Mouse (Mus musculus) spleen, adult 12 weeks (tissue): ENCODE results near the gene Camsap2.

Experiments used
- DNase-seq: peaks from one replicate; pipeline ENCODE4 v3.0.0; 2022; ENCODE audit warnings: low spot score

Gene Camsap2

GRCm38 (mm10) chr1:136345454-136346372, at the start of gene Camsap2:
Gene Camsap2, minus strand, starts transcription at chr1:136346104.
- DNase-seq = peak; percentile 91

- DNase-seq = no peak
Observed at GRCm38 (mm10) chr1:136395073-136395472, 49.2 kb upstream of the Camsap2 start.

DNA sequence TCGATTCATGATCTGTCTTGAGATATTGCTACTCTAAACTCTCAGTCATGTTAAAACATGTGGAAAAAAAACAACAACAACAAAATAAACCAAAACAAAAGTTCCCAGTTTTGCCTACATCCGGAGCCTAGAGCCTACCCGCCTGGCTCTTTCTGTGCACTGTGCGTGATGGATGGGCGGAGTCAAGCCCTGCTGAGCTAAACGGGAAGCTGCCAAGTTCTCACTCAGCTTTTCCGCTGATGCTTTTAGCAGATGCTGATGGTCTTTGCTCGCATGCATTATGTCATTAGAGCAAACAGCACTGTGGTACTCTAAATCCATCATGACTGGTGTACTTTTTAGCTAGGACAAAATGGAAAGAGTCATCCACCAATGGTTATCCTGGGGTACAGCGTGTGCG, 48.6 kb upstream of the Camsap2 start:
- DNase-seq = no peak

DNA sequence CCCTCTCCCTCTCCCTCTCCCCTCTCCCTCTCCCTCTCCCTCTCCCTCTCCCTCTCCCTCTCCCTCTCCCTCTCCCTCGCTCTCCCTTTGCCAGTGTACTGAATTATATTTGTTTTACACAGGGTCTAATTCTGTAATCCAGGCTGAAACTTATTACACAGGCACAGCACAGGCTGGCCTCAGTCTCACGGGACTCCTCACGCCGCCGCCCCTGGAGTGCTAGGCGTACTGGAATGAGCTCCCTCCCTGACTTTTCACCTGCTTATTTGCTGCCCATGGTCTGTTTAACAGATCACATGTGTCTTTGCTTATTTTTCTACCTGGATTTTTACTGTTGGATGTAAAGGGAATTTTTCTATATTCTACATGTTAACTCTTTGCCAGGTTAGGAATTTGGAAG, 41.0 kb upstream of the Camsap2 start:
- DNase-seq = no peak

- DNase-seq = no peak
Observed at GRCm38 (mm10) chr1:136381583-136381982, 35.7 kb upstream of the Camsap2 start.

DNA sequence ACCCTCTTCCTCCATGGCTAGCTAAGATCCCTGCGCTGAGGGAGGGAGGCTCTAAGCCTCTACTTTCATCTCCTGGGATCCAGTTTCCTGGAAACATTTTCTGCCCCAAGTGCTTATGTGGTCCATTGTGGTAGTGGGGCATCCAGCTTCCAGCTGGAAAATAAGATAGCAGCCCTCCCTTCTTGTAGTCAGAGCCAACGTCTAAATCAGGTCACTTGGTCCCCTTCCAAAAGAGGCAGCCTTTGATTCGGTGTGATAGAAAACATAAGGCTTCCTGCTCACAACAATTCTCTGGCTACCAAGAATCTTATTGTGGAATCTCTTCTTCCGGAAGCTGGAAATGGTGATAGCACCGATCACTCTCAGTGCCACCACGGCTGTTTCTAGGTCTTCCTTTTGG, 35.3 kb upstream of the Camsap2 start:
- no peak for DNase-seq

DNA sequence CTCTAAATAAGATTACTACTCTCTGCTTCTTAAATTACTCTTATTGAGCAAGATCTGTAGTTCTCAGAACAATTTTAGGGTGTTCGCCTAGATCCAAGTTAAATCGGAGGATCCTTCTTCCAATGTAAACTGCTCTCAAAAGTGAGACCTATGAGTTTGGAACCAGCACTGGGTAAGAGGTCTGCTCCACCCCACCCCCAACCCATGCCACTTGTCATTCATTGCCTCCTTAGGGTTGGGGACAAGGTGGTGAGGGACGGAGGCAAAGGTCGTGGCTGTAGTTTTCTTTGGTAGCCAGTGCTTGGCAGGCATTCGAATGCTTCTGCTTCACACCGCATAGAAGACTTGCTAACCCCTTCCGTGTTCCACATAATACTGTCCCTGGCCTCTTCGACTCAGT, 34.7 kb upstream of the Camsap2 start:
- no peak for DNase-seq

DNA sequence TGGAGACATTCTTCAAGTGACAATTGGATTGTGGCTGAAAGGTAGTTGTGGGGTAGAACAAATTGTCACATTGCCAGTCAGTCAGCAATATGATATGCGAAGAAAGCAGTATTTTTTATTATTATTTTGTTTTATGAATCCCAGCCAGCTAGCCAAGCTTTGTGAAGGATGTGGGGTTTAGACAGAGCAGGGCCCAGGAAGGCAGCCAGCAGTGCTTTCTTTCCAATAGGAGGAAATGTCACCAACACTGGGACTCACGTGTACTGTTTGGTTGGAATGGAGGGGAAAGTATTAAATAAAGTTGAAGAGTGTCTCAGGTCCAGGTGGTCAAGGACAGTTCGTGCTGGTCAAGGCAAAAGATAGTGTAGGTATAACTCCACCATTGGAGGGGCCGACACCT, 34.3 kb upstream of the Camsap2 start:
- no peak for DNase-seq

GRCm38 (mm10) chr1:136379261-136379660, 33.4 kb upstream of the Camsap2 start:
- DNase-seq = no peak

- DNase-seq = no peak
Observed at GRCm38 (mm10) chr1:136365986-136366385, 20.1 kb upstream of the Camsap2 start.

GRCm38 (mm10) chr1:136364711-136365110, 18.8 kb upstream of the Camsap2 start:
- peak; percentile 49 for DNase-seq

DNA sequence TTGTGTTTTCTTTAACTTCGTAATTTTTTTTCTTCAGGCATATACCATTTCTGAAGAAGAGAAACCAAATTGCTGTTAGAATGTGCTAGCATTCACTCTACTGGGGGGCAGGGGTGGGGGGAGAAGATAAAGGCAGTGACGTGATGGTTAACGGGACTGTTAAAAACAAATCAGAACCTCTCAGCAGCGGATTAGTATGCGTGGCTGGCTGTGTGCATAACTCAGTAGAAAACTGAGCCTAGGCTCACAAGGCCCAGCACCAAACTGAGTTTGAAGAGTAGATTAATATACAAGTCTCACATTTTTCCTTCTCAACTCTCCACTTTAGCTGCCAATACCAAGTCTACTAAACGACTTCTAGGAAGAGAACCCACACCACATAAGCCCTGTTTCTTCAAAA, 17.1 kb upstream of the Camsap2 start:
- no peak for DNase-seq

- DNase-seq = no peak
Observed at GRCm38 (mm10) chr1:136362567-136362966, 16.7 kb upstream of the Camsap2 start.

DNA sequence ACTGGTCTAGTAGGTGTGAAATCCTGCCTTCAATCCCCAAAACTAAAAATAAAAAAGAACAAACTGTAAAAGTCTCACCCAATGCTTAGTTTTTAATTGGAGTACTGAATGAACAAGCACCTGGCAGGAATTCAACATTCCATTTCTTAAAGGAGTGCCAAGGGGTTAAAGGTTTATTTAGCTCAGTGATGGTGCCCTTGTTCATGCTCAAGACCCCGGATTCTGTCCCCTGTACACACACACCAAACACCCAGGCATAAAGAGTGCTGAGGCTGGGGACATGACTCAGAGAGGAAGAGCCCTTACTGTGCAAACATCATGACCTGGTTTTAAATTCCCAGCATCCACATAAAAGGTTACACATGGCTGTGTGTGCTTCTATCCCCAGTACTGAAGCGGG, 15.5 kb upstream of the Camsap2 start:
- no peak for DNase-seq

DNA sequence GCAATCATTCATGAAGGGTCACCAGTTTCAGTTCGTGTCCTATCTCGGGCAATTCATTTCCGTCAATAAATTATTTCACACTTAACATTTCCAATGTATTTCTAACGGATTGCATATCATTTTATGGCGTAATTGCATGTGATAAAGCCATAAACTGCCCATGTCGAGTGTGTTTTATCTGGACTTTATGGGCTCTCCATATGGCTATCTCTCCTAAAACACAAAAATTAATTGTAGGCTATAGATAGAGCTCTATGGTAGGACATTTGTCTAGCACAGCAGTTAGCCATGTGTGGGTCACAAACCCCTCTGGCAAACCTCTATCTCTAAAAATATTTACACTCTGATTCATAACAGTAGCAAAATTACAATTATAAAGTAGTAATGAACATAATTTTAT, 15.0 kb upstream of the Camsap2 start:
- DNase-seq = no peak

DNA sequence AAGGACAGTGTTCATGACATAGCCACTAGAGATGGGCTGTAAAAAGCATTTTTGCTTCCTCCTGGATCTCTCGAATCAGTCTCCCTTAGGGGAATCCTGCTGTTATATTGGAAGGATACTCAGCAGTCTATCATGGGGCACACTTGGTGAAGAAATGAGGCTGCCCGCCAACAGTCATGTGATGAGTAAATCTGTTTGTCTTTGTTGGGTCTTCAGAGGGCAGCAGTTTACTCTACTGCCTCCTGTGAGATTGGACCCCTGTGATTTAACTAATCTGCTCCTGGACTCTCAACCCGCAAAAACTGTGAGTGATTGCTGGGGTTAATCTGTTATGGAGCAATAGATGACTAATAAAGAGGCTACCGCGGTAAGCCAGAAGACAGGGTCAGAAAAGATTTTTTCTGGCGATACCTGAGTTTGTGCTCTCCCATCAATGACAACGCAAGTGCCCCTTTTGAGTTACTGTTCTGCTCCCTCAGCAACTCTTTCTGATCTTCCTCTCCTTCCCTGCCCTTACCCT, 13.0 kb upstream of the Camsap2 start:
- no peak for DNase-seq

DNA sequence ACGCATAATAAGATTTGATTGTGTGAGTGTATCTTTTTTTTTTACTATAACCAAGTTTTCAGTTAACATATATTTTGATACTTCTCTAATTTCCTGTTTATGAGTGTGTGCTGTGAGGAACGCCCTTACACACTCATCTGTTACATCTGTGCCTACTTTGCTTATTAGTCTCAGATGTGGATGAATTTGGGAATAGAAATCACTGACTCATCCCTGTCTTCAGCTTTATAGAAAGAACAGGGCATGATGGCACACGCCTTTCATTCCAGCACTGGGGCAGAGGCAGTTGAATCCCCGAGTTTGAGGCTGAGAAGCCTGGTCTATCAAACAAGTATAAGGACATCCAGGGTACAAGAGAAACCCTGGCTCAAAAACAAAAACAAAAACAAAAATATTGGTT, 9.7 kb upstream of the Camsap2 start:
- no peak for DNase-seq

DNA sequence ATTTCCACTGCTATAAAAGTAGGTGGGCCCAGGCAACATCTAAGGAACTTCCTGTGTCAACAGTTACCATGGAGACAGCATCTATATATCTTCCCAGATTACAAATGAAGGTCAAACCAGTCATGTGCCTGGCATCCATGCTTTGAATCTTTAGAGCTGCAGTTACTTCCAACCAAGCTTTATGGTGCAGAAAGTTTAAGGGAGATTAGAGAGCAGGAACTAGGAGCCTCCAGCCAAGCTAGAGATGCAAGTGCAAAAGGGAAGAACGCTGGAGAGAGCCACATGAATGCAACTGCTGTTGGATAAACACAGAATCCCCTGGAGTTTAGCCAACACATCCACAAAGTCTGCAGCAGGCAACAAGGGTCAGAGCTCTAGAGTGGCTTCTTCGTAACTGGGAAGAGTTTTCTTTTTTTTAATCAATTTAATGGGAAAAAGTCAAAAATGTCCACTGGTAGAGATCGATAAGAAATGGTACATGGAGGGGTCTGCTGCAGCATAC, 4.8 kb upstream of the Camsap2 start:
- no peak for DNase-seq

GRCm38 (mm10) chr1:136348137-136348536, 2.2 kb upstream of the Camsap2 start:
- DNase-seq = no peak

DNA sequence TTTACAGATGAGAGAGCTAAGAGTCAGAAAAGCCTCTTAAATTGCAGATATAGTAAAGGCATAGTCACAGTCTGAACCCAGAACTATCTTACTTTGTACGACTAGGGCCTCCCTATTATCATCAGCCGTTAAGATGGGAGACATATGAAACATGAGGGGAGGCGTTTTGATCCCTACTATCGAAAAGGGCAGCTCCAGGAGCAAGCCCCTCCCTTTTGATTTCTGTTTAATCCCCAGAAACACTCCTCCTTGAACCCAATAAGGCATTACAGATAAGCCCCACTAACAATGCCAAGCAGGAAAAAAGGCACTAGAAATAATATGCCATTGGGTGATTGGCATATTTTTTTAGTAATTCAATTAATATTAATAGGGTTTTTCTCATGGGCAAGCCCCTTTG, 1.2 kb upstream of the Camsap2 start:
- DNase-seq = no peak

DNA sequence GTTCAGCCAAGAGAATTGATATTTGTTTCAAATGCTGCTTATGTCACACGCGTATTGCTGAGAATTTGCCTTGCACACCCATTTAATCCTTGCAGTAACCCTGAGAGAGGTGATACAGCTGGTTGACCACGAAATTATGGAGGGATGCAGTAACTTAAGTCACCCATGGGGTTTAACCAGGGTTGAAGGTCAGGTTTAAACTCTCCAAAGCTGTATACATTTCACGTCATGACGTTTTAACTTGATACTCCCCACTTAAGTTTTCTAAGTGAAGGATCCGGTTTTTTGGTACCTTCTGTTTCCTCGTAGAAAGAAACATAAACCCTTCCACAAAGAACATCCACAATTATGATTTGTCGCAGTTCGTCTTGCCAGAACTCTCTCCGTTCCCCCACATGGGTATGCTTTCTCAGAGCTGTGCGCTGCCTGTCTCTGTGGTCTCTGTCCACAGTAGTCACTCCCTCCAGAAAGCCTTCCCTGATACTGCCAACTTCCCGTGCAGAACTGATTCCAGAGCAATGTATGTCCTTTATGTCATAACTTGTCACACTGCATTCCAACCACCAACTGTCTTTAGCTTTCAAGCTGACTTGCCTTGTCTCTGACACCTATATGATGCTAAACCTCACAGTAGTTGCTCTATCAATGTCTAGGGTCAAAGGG, 600 bp upstream of the Camsap2 start:
- peak; percentile 25 for DNase-seq

DNA sequence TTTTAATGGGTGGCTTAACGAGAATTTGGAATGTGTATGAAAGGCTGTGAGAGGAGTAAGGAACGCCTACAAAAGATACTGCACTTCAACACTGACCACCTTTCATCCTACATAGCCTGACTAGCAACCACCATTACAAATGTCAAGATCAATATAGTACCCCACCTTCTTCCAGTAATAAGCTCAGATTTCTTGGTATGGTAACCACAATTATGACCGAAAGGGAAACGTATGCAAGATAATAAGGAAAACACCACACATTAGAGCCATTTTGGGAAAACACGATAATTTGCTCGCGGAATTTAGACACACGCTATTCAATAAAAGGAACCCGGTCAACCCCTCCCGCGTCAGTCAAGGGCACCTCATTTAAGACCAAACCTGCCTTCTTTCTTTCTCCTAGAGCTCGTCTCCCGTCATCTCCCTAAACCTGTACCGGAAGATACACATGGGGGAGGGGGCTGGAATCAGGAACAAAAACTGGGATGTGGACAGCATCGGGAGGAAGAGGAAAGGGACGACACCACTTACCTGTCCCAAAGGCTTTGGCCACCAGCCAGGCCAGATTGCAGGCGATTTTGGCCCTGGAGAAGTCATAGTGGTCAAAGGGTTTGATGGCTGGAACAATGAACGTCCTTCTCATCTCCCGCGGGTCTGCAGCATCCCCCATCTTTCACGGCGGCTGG, 993 bp downstream of the Camsap2 start:
- no peak for DNase-seq
